Mouse (Mus musculus) megakaryocyte-erythroid progenitor cell, adult 5-6 weeks (primary cell): ENCODE results near the gene Map2k6. TPM values are rescaled to one million over a fixed set of nuclear protein-coding genes. Genes with fewer than 3 reads are reported as not detected.

Source experiments
- ATAC-seq: replicated peaks from 2 replicates; pipeline ENCODE4 v1.8.0; 2016; ENCODE audit warnings: mild to moderate bottlenecking, inconsistent platforms; ENCODE audit not compliant: severe bottlenecking, poor library complexity, low FRiP score, low TSS enrichment
- total RNA-seq, 2 experiments: library from RNA; stranded (forward) in 1 of 2; stranded (reverse) in 1 of 2; fragments of 200-1000, 215-1000 nt in 1 of 2; fragments of >200 nt in 1 of 2; fragmentation: Nextera tagmentation in 1 of 2; gene quantifications; 2 replicates each; pipeline ENCODE4 v1.2.3; 2014 to 2017

Gene Map2k6
- total RNA-seq, 2 experiments from 2014 or later = 6.4 to 16.2 TPM

- ATAC-seq = peak; percentile 37
These were observed 80.1 kb downstream of the Map2k6 start for GRCm38 (mm10) chr11:110478978-110479384.

- no peak for ATAC-seq
These were observed 82.5 kb downstream of the Map2k6 start for GRCm38 (mm10) chr11:110481406-110481805.

- ATAC-seq = no peak
These were observed 83.3 kb downstream of the Map2k6 start for GRCm38 (mm10) chr11:110482176-110482575.

GRCm38 (mm10) chr11:110482649-110483048, 83.7 kb downstream of the Map2k6 start:
- ATAC-seq = no peak

GRCm38 (mm10) chr11:110483165-110483564, 84.2 kb downstream of the Map2k6 start:
- peak; percentile 86 for ATAC-seq

- no peak for ATAC-seq
These were observed 85.5 kb downstream of the Map2k6 start for GRCm38 (mm10) chr11:110484426-110484825.

- ATAC-seq = no peak
These were observed 86.2 kb downstream of the Map2k6 start for GRCm38 (mm10) chr11:110485081-110485480.

- ATAC-seq = no peak
These were observed 88.9 kb downstream of the Map2k6 start for GRCm38 (mm10) chr11:110487796-110488195.

GRCm38 (mm10) chr11:110488301-110488700, 89.4 kb downstream of the Map2k6 start:
- ATAC-seq = no peak

GRCm38 (mm10) chr11:110495323-110496060, 96.6 kb downstream of the Map2k6 start:
- ATAC-seq = peak; percentile 21; the same call in 1 of the 2 replicates

GRCm38 (mm10) chr11:110496061-110496446, 97.1 kb downstream of the Map2k6 start:
- peak; percentile 82 for ATAC-seq

GRCm38 (mm10) chr11:110497743-110498142, 98.8 kb downstream of the Map2k6 start:
- no peak for ATAC-seq

- peak; percentile 86 for ATAC-seq
These were observed 99.8 kb downstream of the Map2k6 start for GRCm38 (mm10) chr11:110498651-110499213.

- no peak for ATAC-seq
These were observed 104.2 kb downstream of the Map2k6 start for GRCm38 (mm10) chr11:110502937-110503670.

- ATAC-seq = no peak
These were observed 112.5 kb downstream of the Map2k6 start for GRCm38 (mm10) chr11:110511466-110511865.

- no peak; the same call in 1 of the 2 replicates for ATAC-seq
These were observed 119.7 kb downstream of the Map2k6 start for GRCm38 (mm10) chr11:110518648-110519047.

- no peak for ATAC-seq
These were observed 124.0 kb downstream of the Map2k6 start for GRCm38 (mm10) chr11:110522906-110523305.

- ATAC-seq = no peak
These were observed 127.2 kb downstream of the Map2k6 start for GRCm38 (mm10) chr11:110526156-110526555.

GRCm38 (mm10) chr11:110531087-110531486, 132.2 kb downstream of the Map2k6 start:
- ATAC-seq = no peak

GRCm38 (mm10) chr11:110534856-110535255, 135.9 kb downstream of the Map2k6 start:
- no peak for ATAC-seq
